Mouse (Mus musculus): ENCODE results near the gene Adam29. TPM values are rescaled to one million over a fixed set of nuclear protein-coding genes. Genes with fewer than 3 reads are reported as not detected.

The Adam29 gene
- not detected for total RNA-seq (2018; cell fraction: chromatin; rRNA removed)
- not detected for total RNA-seq (2018; cell fraction: cytosol; rRNA removed)
- total RNA-seq (2018; cell fraction: nucleus; rRNA removed) = not detected
- polyA plus RNA-seq (2018) = not detected in 3 replicates

GRCm38 (mm10) chr8:55906848-55907247, at the start of gene Adam29:
Gene Adam29 (minus strand): TSS chr8:55906948.
- Histone ChIP-seq H3K36me3 (ENCODE audit: inconsistent target) (no peaks in the 10 kb centered on the region), H3K27ac (no peak within 1 kb of the TSS), H3K79me2 (ENCODE audit: inconsistent target) (no peaks in the 10 kb centered on the region), H3K4me3 (ENCODE audit: inconsistent target) (no peak within 1 kb of the TSS)
- 86% methylated on average over 1 of the region's 1 CpGs for WGBS (ENCODE audit: missing documents)

- H3K79me2 ChIP-seq (ENCODE audit: inconsistent target) = no peaks in the 10 kb centered on the region
- no peak overlapping the region for H3K27ac ChIP-seq
- 10% methylated on average over 8 of the region's 8 CpGs for WGBS (ENCODE audit: missing documents)
- no peaks in the 10 kb centered on the region for H3K36me3 ChIP-seq (ENCODE audit: inconsistent target)
- no peak overlapping the region for H3K4me3 ChIP-seq (ENCODE audit: inconsistent target)
These were observed 33.8 kb upstream of the Adam29 start for GRCm38 (mm10) chr8:55940526-55940880.

- 27% methylated on average over 11 of the region's 11 CpGs for WGBS (ENCODE audit: missing documents)
- H3K79me2 ChIP-seq (ENCODE audit: inconsistent target) = no peaks in the 10 kb centered on the region
- H3K4me3 ChIP-seq (ENCODE audit: inconsistent target) = no peak within 1 kb of the TSS
- H3K36me3 ChIP-seq (ENCODE audit: inconsistent target) = no peaks in the 10 kb centered on the region
- H3K27ac ChIP-seq = no peak within 1 kb of the TSS
These were observed 33.2 kb upstream of the Adam29 start, which contains the start of gene Glra3 for GRCm38 (mm10) chr8:55939870-55940525. Gene Glra3 (plus strand): TSS chr8:55940460.

Other genes starting within 250 kb of the Adam29 start
- not detected in 3 replicates for gene Glra3, start 33.5 kb upstream of the Adam29 start, polyA plus RNA-seq (2018)

Measured in macrophage (primary cell).